Mouse (Mus musculus): ENCODE measurements around the gene Parp1. TPM values are rescaled to one million over a fixed set of nuclear protein-coding genes. Genes with fewer than 3 reads are reported as not detected.
A peak's percentile ranks its signal among the peaks of the same experiment; 100 is the strongest.
"Not testable (repeated sequence)": the region's sequence is repeated elsewhere in the genome, so short reads cannot be mapped to it uniquely, and the experiment has no call there.

Parp1 gene
- total RNA-seq, 4 experiments from 2014 or later: 52.8 to 68.4 (median 58.4) TPM

DNA sequence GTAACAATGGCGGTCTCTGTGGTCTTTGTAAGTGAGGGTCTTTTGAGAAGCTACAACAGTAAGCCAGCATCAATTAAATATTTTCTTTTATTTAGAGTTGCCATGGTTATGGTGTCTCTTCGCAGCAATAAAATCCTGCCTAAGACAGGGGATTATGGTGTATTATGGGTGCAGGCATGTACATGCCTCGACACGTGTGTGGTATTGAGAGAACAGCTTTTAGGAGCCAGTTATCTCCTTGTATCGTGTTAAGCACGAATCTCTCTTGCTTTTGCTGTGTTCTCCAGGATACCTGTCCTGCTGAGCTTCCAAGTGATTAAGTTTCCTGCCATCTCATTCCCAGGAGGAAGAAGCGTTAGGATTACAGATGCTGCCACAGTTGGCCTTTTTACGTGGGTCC is 9.3 kb upstream of the Parp1 start:
- no peak for DNase-seq (ENCODE audit: low spot score in 2 of 2)

DNA sequence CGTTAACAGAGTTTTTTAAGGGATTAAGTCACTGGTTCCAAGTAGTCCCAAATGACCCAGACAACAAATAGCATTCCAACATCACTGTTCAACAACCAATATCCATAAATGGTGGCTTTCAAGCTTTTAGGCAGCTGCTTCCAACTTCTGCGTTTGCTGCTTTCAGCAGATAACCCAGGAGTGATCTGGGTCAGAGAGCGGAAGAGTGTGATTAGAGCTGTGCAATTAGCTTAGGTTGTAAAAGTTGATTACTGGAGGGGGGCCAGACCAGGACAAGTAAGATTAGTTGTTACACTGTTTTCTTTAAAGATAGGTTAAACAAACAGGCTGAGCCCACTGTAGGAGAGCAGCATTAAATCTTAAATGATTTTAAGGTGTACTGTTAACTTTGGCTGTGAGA is 7.5 kb upstream of the Parp1 start:
- DNase-seq (ENCODE audit: low spot score in 2 of 2): no peak

DNA sequence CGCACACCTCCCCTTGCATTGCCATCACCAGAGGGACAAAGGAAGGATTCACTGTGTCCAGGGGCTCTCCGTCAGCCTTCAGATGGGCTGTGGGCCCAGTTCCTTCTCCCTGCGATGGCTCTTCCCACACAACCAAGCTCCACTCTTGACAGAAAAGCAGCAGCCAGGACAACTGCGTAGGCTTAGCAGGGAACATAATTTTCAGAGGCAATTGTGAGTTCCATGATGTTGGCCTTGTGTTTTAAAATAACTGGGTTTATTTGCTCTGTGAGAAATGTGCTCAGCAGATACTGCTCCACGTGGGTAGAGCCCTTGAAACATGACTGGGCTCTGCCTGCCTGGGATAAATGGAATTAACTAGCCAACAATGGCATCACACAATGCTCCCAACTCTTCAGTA is 3.8 kb upstream of the Parp1 start:
- no peak for DNase-seq (ENCODE audit: low spot score in 2 of 2)

DNA sequence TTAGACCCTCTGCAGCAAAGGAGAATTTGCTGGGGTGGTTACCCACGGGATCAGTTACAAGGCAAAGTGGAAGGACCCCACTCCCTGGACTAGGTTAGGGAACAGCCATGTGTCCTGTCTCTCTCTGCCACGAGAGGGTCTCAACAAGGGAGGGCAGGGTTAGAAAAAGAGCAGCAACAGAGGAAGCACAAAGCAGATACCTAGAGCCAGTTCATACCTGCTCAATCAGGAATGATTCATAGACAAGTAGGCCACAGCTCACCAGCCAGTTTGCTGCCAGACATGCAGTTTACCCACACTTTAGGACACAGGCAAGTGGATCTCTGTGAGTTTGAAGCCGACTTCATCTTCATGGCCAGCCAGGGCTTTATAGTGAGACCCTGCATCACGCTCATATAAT is 963 bp upstream of the Parp1 start:
- no peak for DNase-seq (ENCODE audit: low spot score in 2 of 2)

DNA sequence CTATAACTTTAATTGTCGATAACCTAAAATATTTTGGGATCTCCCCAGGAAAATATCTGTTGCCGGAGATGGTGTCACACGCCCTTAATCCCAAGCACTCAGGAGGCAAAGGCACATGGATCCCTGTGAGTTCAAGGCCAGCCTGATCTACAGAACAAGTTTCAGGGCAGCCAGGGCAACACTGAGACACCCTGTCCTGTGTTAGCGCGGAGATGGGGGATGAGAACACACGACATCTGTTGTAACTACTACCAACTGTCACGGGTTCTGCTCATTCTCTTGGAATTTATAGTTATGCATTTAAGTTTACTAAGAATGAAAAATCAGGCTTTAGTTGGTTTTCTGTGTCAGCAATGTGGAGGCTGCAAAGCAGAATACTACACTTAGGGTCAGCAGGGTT is 476 bp upstream of the Parp1 start:
- no peak for DNase-seq (ENCODE audit: low spot score in 2 of 2)

DNA sequence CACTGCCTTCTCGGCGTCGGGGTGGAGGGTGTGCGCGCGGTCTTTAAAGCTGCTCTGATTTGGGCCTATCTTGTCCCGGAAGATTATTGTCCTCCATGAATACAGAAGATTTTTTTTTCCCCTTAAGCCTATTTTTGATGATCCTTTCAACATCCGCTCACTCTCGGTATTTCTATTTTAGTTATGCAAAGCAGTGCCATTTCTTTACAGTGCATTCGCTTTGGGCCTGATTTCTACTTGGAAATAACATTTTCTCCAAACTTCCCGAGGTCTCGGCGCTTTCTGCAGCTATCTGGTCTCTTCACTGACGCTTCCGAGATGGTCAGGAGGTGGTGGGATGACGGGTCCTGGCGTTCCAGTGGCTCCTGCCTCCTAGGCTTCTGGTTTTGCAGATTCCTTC is 729 bp downstream of the Parp1 start:
- no peak for DNase-seq (ENCODE audit: low spot score in 2 of 2)

DNA sequence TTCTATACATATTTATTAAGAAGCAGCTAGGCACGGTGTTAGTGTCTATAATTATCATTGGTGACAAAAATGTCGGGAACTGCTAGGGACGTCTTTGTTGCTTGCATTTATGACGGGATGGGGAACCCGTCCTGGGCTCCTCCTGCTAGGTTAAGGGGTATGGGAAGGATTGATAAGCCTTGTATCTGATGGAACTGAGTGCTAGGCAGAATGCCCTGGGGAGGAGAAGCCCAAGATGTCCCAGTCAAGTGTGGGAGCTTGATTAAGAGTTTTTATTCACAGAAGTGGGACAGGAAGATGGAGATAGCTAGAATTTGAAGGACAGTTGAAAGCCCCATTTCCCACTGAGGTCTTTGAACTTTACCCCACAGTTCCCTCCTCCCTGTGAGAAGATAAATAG is 1.5 kb downstream of the Parp1 start:
- DNase-seq (ENCODE audit: low spot score in 2 of 2): no peak

DNA sequence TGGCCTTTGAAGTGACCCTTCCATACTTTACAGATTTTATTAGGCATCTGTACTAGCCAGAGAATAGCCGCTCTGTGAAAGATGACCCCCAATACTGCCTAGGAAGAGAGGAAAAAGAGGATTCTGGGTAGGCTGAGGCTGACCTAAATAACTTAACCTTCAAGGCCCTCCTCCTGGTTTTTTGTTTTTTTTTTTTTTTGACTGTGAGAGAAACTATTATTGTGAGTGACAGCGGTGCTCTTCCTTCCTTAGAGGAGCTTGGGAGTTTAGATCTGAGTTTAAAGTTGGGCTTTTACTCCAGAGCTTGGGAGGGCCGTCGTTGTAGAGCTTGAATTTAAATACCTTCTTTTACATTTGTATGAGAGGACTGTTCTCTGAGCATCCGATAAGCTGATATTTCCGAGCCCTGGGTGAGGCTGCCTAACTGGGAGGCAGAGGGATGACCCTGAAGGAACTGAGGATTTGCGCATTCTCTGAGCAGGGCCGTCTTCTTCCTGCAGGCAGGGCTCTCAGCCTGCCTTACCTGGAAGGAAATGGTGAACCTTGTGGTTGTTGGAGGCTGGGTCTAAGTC is 2.4 kb downstream of the Parp1 start:
- DNase-seq (ENCODE audit: low spot score in 2 of 2): no peak

DNA sequence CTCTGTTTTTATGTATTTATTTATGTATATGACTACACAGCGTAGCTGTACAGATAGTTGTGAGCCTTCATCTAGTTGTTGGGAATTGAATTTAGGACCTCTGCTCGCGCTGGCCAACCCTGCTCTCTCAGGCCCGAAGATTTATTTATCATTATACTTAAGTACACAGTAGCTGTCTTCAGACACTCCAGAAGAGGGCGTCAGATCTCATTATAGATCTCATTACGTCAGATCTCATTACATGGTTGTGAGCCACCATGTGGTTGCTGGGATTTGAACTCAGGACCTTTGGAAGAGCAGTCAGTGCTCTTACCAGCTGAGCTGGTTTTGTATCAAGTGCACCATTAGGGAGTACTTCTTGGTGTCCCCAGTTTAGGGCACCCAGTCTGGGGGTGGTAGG is 3.0 kb downstream of the Parp1 start:
- not testable (repeated sequence) for DNase-seq (ENCODE audit: low spot score in 2 of 2)

DNA sequence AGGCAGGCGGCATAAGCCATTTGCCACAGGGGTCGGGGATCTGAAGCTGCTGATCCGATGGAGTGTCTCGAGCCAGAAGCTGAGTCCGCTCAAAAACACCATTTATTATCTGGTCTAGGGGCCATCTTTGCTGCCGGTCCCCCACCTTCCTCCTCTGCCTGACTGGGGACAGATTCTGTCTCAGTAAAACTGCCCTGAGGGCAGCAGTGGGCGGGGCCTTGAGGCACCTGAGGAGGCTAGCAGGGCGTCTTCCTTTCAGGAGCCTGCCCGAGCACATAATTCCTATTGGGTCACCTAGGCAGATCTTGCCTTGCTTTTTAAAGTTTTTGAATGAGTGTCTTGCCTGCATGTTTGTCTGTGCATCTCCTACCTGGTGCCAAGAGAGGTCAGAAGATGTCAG is 3.4 kb downstream of the Parp1 start:
- DNase-seq (ENCODE audit: low spot score in 2 of 2): no peak

DNA sequence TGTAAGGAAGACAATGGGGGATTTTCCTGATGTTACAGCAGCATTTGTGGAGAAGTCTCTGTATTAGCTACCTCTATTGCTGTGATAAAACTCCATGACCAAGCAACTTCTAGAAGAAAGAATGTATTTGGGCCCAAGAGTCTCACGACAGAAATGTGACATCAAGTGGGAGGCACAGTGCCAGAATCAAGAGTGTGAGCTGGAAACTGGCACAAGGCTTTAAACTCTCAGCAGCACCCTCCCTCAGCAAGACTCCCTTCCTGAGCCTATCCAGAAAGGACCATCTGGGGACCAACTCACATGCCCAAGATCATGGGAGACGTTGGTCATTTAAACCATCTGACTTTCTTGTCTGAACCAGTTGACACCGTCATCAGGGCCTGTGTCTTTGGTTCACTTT is 7.8 kb downstream of the Parp1 start:
- no peak for DNase-seq (ENCODE audit: low spot score in 2 of 2)

DNA sequence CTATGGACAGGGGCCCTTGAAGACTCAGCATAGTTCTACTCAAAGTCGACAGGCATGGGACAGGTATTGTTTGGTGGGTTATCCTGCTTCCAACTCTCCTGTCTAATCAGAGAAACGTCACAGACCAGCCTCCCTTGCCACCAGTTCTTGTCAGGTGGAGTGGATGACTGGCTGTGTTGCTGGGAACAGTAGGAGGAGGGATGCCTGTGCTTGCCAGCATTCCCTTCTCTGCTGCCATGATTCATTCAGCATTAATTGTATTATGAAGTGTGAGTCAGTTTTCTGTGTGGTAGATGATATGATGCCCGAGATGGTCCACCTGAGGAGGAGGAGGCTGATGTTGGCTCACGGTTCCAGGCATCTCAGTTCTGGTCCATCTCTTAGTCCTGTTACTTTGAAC is 9.1 kb downstream of the Parp1 start:
- no peak for DNase-seq (ENCODE audit: low spot score in 2 of 2)

DNA sequence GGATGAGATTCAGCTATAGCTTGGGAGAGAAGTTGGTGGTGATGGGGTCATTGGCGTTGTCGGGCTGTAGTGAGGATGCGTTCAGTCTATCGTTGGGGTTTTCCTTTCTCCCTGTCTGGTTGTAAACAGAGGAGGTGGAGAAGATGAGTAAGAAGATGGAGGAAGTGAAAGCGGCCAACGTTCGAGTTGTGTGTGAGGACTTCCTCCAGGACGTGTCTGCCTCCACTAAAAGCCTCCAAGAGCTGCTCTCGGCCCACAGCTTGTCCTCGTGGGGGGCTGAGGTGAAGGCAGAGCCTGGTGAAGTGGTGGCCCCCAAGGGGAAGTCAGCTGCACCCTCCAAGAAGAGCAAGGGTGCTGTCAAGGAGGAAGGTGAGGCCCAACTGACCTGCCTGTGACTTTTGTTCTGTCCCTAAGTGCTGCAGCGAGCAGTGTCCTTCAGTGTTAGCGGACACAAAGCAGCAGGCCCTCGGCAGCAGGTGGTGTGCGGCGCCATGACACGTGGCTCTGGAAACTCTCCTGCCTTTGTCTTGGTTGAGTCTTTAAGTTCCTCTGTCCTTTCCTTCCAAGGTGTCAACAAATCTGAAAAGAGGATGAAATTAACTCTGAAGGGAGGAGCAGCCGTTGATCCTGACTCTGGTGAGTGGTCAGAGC is 19.2 kb downstream of the Parp1 start:
- DNase-seq (ENCODE audit: low spot score in 2 of 2): no peak

DNA sequence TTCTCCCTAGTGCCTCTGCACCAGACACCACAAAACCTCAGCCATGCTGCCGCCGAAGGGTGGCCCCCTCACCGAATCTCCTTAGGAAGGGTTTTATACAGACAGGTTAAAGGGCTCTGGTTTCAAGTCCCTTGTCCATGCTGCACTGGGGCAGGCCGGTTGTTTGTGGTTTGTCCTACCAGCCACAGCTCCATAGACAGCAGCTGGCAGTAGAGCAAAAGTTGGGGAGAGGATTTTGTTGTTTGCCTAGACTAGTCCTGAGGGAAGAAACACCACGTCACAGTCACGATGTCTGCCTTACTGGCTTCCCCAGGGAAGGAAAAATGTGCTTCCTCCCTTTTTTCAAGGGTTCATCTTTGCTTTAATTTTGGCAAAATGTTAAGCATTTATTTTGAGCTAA is 31.9 kb downstream of the Parp1 start:
- no peak for DNase-seq (ENCODE audit: low spot score in 2 of 2)

DNA sequence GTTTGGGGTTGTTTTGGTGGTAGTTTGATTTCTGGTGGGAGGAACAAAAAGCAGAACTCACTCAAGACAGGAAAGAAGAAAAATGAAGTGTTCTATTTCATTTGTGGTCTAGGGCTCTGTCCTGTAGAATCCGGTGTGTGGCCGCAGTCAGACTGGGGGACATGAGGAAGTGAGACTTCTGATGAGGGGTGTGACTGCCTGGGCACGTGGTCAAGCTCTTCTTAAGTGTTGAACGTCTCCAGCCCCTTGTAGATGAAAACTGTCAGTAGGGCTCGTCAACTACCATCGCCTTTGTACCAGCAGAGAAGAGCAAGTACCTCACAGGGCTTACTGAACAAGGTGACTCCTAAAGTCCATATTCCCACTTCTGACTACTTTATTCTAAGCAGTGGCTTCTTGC is 33.1 kb downstream of the Parp1 start:
- DNase-seq (ENCODE audit: low spot score in 2 of 2): no peak

DNA sequence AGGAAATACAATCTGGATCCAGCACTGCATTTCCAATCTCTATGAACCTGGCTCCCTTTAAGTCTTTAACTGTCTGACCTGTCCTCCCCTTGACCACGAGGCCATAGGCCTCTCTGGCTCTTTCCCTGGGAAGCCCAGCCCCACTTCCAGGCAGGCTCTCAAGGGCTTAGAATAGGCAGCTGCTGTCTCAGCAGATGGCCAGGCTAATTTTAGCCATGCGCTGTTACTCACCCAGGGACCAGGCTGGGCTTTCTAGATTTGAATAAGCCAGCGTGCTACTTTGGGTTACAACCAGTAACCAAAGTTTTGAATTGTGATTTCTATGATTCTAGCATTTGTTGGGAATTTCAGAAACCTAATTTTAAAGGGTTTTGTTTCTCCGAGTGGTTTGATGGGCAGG is 35.9 kb downstream of the Parp1 start:
- DNase-seq (ENCODE audit: low spot score in 2 of 2): peak; percentile 55 to 75

DNA sequence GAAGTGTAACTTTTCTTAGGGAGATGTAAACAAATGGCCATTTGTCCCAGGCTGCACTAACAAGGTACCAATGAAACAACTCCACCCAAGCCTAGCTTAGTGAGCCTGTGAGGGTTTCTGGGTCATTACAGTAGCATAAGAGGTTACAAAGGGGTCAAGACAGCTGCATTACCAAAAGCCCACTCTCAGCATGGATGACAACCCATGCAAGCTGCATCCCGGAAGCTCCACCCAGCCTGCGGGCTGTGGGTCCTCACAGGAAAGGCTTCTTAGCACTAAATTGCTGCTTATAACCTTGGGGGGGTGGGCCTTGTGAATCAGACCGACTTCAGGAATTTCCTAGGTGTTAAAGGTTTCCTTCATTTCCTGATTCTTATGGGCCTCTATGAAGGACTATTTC is 37.4 kb downstream of the Parp1 start:
- no peak for DNase-seq (ENCODE audit: low spot score in 2 of 2)

DNA sequence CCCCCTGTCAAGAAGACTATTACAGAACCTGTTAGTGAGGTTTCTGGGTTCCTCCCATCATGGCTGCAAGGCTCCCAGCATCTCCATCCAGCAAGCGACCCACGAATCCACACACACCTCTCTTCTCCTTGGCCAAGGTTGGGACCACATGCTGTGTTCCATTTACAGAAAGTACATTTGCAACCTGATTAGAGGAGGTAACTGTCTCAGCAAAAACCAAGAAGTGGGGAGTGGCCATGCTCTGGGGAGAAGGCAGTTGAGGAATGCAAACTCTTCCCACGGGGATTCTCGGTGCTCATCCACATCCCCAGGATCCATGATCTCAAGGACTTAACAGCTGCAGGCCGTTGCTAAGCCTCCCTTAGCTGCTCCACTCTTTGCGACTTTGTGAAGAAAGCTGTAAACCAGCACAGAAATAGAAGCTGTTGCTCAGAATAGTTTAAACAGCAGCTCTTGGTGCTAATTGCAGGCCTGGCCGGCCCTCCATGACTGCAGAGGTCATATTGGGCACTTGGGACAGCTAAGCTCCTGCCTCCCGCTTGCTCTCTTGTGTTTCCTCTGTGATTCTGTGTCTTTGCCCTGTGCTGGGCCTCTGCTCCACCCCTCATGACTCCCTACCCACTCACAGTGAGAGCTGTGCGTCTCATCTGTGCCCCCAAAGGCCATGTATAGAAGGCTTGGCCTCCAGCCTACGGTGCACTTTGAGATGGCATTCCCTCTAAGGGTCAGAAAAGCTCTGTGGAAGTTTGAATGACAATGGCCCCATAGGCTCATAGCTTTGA is 38.3 kb downstream of the Parp1 start:
- no peak for DNase-seq (ENCODE audit: low spot score in 2 of 2)

DNA sequence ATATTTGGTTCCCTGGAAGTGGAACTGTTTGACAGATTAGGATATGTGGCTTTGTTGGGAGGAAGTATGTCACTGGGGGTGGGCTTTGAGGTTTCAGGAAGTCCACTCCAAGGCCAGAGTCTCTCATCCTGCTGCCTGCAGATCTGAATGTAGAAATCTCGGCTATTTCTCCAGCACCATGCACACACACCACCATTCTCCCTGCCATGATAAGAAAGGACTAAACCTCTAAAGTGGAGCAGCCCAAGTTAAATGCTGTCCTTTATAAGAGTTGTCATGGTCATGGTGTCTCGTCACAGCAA is 38.8 kb downstream of the Parp1 start:
- no peak for DNase-seq (ENCODE audit: low spot score in 2 of 2)

DNA sequence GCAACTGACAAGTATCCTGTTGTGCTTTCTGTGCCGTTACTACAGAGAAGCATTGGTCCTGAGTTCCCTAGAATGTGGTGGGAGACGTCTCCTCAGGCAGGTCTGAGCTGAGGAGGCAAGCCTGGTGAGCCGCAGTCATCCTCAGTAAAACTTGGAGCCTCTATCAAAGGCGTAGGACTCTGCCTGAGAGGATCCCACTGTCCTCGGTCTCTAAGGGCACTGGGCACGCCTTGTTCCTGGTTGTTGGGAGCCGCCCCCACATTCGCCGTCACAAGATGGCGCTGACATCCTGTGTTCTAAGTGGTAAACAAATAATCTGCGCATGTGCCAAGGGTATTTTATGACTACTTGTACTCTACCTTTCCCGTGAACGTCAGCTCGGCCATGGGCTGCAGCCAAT is 43.1 kb downstream of the Parp1 start:
- DNase-seq (ENCODE audit: low spot score in 2 of 2): not testable (repeated sequence)

DNA sequence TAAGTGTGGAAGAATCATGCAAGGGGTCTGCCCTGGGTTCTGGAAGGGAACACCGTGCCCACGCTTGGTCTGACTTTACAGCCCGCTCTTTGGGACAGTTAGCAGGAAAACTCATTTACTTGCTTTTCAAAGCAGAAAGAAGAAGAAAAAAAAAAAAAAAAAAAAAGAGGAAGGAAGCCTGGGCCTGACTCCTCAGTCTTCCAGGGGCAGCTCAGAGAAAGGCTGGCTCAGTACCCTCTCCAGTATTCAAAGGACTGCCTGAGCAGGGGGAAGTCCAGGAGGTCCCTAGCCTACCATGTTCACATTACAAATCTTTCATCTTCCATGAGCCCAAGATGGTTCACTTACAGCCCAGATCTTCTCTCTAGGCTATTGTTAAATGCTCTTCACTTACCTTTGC is 48.0 kb downstream of the Parp1 start:
- no peak for DNase-seq (ENCODE audit: low spot score in 2 of 2)

DNA sequence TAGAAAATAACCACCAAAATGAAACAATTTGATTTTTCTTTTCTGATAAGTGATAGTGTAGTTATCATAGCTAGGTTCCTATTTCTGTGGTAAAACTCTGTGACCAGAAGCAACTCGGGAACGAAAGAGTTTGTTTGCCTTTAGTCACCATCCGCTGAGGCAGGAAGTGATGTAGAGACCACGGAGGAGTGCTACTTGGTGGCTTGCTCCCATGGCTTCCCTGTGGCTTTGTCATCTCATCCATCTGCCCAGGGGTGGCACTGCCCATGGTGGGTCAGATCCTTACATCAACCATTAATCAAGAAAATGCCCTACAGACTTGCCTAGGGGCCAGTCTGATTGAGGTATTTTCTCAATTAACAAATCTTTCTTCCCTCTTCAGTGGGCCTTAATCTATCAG is 53.7 kb downstream of the Parp1 start:
- no peak for DNase-seq (ENCODE audit: low spot score in 2 of 2)

DNA sequence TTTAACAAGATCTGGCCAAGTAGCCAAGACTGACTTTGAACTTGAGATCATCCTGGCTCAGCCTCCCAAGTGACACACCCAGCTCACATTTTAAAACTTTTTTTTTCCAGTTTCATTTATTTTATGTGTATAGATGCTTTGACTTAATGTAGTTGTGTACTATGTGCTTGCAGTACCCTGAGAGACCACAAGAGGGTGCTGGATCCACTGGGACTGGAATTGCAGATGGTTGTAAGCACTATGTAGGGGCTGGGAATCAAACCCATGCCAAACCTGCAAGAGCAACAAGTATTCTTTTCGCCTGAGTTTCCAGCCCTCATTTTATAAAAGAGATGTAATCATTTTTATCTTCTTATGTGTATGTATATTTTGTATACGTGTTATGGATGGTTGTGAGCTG is 55.2 kb downstream of the Parp1 start:
- no peak for DNase-seq (ENCODE audit: low spot score in 2 of 2)

All from gastrocnemius, adult 8-10 months (tissue).